Mouse (Mus musculus) neural tube, embryonic 15.5 days (tissue): ENCODE measurements around the gene Rab22a. TPM values are rescaled to one million over a fixed set of nuclear protein-coding genes. Genes with fewer than 3 reads are reported as not detected.

ENCODE experiments used
- ATAC-seq: fragments of 200-750 bp; cut with Nextera tagmentation; 2 replicates; pipeline ENCODE4 v1.8.0; 2017; ENCODE audit warnings: mild to moderate bottlenecking, moderate TSS enrichment, moderate library complexity; ENCODE audit not compliant: low FRiP score
- H3K27ac ChIP-seq: fragments of 300-500 bp; sonication (generic); replicated peaks from 2 replicates; pipeline ENCODE4 v1.5.1; 2015; ENCODE audit warnings: mild to moderate bottlenecking, inconsistent platforms
- H3K27me3 ChIP-seq: fragments of 300-500 bp; sonication (generic); replicated peaks from 2 replicates; pipeline ENCODE4 v1.6.1; 2015; ENCODE audit warnings: inconsistent platforms
- H3K36me3 ChIP-seq: fragments of 300-500 bp; sonication (generic); 2 replicates; pipeline ENCODE4 v1.6.1; 2015; ENCODE audit warnings: inconsistent platforms
- H3K4me1 ChIP-seq: fragments of 300-500 bp; sonication (generic); 2 replicates; pipeline ENCODE4 v1.6.1; 2015; ENCODE audit warnings: inconsistent platforms
- H3K4me2 ChIP-seq: fragments of 300-500 bp; sonication (generic); 2 replicates; pipeline ENCODE4 v1.6.1; 2015; ENCODE audit warnings: inconsistent platforms, mild to moderate bottlenecking, moderate library complexity
- H3K4me3 ChIP-seq: fragments of 300-500 bp; sonication (generic); replicated peaks from 2 replicates; pipeline ENCODE4 v1.5.1; 2015; ENCODE audit warnings: mild to moderate bottlenecking, inconsistent platforms
- H3K9ac ChIP-seq: fragments of 300-500 bp; sonication (generic); replicated peaks from 2 replicates; pipeline ENCODE4 v1.6.1; 2015; ENCODE audit warnings: mild to moderate bottlenecking, inconsistent platforms
- H3K9me3 ChIP-seq: fragments of 300-500 bp; sonication (generic); replicated peaks from 2 replicates; pipeline ENCODE4 v1.6.1; 2016; ENCODE audit warnings: inconsistent platforms
- WGBS: fragments of 180-500 bp; shearing (Covaris S2); methylation state at CpG from one replicate; pipeline ENCODE4 v1.1.7; 2015; ENCODE audit warnings: mixed read lengths; 5-methylcytosine and 5-hydroxymethylcytosine counted together
- polyA plus RNA-seq: library from polyadenylated mRNA; unstranded; fragments of >200 nt; fragmentation: Nextera tagmentation; extraction: Ambion mirVana; gene quantifications from 2 replicates; pipeline ENCODE4 v1.2.1, GENCODE M21; 2015

Gene Rab22a
- polyA plus RNA-seq, 1 experiment from 2014 or later: 30.9 TPM

- Histone ChIP-seq H3K9me3 (no peaks in the 10 kb centered on the region), H3K4me1 (no peaks in the 10 kb centered on the region; the same call in 1 of the 2 replicates), H3K27ac (no peak overlapping the region), H3K9ac (no peak overlapping the region), H3K4me3 (no peak overlapping the region), H3K4me2 (no peak overlapping the region), H3K27me3 (no peaks in the 10 kb centered on the region), H3K36me3 (no peaks in the 10 kb centered on the region)
- no peak for ATAC-seq
- WGBS: 16% methylated on average over 15 of the region's 15 CpGs
These were observed 65.6 kb downstream of the Rab22a start for GRCm38 (mm10) chr2:173724940-173725807.

GRCm38 (mm10) chr2:173725819-173726218 is 66.3 kb downstream of the Rab22a start:
- Histone ChIP-seq H3K27me3 (no peaks in the 10 kb centered on the region), H3K4me1 (peaks cover 4% of the 10 kb centered on the region), H3K9ac (no peak overlapping the region), H3K4me2 (no peak overlapping the region), H3K4me3 (no peak overlapping the region), H3K9me3 (no peaks in the 10 kb centered on the region), H3K27ac (no peak overlapping the region), H3K36me3 (no peaks in the 10 kb centered on the region)
- ATAC-seq: no peak
- 84% methylated on average over 4 of the region's 4 CpGs for WGBS

DNA sequence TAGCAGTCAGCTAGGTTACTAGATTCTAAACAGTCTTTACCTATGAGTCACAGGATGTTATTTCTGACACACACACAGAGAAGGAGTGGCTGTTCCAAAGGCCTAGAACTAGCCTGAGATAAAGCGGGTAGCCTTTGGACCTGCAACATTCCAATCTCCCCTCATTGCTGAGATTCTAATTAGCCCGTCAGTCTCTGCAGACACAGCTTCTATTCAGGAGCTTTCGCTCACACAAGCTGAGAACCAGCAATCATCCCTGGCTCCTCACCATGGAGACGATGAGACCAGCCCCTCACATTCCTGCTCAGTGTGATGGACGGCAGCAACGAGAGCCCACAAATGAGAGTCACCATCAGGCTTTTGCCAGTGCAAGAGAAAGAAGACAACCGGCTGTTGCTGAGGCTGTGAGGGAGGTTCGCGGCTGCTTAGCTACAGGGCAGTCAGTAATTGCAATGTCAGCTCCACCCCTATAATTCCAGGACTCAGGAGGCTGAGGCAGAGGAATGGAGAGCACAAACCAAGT is 70.9 kb downstream of the Rab22a start:
- H3K4me3 ChIP-seq: no peak overlapping the region
- H3K27ac ChIP-seq: 0 out of 2 replicates have a peak overlapping the region, but pooled peaks have one; percentile 34
- H3K27me3 ChIP-seq: no peaks in the 10 kb centered on the region
- H3K36me3 ChIP-seq: no peaks in the 10 kb centered on the region
- WGBS: 9% methylated on average over 9 of the region's 9 CpGs
- ATAC-seq: peak; percentile 40; the same call in 1 of the 2 replicates
- H3K9me3 ChIP-seq: no peaks in the 10 kb centered on the region
- H3K4me2 ChIP-seq: peak overlapping the region; percentile 20
- no peak overlapping the region for H3K9ac ChIP-seq
- peaks cover 7% of the 10 kb centered on the region for H3K4me1 ChIP-seq

GRCm38 (mm10) chr2:173734426-173734825 is 74.9 kb downstream of the Rab22a start:
- no peak overlapping the region for H3K4me3 ChIP-seq
- H3K27me3 ChIP-seq: no peaks in the 10 kb centered on the region
- no peak overlapping the region for H3K9ac ChIP-seq
- no peaks in the 10 kb centered on the region for H3K36me3 ChIP-seq
- no peak overlapping the region for H3K27ac ChIP-seq
- WGBS: 60% methylated on average over 2 of the region's 2 CpGs
- no peak overlapping the region for H3K4me2 ChIP-seq
- H3K4me1 ChIP-seq: peaks cover 23% of the 10 kb centered on the region
- H3K9me3 ChIP-seq: no peaks in the 10 kb centered on the region
- no peak for ATAC-seq

DNA sequence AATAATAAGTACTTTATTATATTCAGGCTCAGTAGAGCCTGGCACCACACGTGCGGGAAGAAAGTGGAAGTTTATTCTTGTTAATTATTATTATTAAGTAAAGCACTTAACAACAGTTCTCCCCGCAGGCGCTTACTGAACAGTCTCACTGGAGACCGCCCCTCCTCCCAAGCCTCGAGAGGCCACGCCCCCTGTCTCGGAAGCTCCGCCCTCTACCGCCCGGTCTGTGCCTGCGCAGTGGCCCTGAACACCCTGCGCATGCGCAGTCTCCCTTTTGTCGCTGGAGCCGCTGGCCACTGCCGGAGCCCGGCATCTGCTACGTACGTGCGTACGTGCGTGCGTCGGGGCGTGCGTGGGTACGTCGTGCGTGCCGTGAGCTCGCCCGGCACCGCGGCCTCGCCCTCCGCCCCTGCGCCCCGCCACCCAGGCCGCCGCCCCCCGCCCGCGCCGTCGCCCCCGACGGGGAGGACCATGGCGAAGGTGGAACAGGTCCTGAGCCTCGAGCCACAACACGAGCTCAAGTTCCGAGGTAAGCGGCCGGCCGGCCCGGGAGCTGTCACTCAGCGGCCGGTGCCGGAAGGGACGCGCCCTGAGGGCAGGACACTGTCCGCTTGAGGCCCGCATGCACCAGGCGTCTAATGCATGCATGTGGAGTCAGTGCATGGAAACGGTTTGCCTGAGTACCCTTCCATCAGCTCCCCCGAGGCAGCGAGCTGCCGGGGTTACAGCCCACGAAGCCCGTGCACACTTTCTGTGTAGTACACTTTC is 77.8 kb downstream of the Rab22a start, which contains the start of gene Vapb:
Gene Vapb (plus strand): TSS at position 290 of the 768 bp plus-strand sequence.
- Histone ChIP-seq H3K27ac (peak within 1 kb of the TSS; percentile 84), H3K9me3 (no peaks in the 10 kb centered on the region), H3K36me3 (no peaks in the 10 kb centered on the region), H3K4me2 (peak within 1 kb of the TSS; percentile 81), H3K4me1 (peaks cover 40% of the 10 kb centered on the region), H3K4me3 (peak within 1 kb of the TSS; percentile 87), H3K9ac (peak within 1 kb of the TSS; percentile 73), H3K27me3 (no peaks in the 10 kb centered on the region)
- ATAC-seq: peak; percentile 95
- WGBS: 1% methylated on average over 70 of the region's 70 CpGs

GRCm38 (mm10) chr2:173738232-173738631 is 78.7 kb downstream of the Rab22a start:
- peak overlapping the region; percentile 87 for H3K4me3 ChIP-seq
- no peaks in the 10 kb centered on the region for H3K9me3 ChIP-seq
- no peaks in the 10 kb centered on the region for H3K36me3 ChIP-seq
- no peaks in the 10 kb centered on the region for H3K27me3 ChIP-seq
- 84% methylated on average over 9 of the region's 9 CpGs for WGBS
- peak overlapping the region; percentile 81 for H3K4me2 ChIP-seq
- peaks cover 48% of the 10 kb centered on the region for H3K4me1 ChIP-seq
- no peak overlapping the region for H3K27ac ChIP-seq
- H3K9ac ChIP-seq: peak overlapping the region; percentile 73
- ATAC-seq: no peak

DNA sequence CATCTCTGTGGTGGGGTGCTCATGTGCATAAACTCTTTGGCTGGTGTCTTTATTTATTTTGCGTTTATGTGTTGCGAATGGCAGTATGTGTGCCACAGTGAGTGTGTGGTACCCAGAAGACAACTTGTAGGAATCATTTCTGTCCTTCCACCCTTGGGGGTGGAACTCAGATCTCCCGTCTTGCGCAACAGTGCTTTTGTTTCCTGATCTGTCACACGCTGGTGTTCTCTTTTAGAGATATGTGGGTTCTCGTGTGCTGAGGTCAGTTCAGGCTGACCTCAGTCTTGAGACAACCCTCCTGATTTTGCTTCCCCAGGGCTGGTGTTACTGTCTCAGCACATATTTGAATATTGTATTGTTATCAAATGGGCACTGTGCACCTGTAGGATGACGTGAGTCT is 79.5 kb downstream of the Rab22a start:
- Histone ChIP-seq H3K27ac (no peak overlapping the region), H3K27me3 (no peaks in the 10 kb centered on the region), H3K4me1 (peaks cover 48% of the 10 kb centered on the region), H3K9ac (no peak overlapping the region), H3K4me3 (no peak overlapping the region), H3K36me3 (no peaks in the 10 kb centered on the region), H3K9me3 (no peaks in the 10 kb centered on the region), H3K4me2 (peak overlapping the region; percentile 81)
- 91% methylated on average over 7 of the region's 7 CpGs for WGBS
- ATAC-seq: no peak

DNA sequence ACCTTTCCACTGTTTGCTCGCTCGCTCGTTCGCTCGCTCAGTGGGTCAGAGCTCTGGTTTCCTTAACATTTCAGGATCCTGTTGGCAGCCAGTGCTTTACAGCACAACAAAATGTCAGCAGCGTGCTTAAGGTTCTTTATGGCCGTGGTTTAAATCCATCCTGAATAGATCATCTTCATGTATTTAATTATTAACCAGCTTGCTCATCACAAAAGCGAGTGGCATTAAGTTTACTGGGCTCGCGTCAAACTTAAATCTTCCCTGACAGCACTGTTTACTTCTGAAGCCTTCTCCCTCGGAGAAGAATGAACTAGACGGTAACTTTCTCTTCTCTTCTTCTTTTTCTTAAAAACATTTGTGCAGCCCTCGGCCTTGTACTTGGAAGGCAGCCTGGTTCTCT is 82.5 kb downstream of the Rab22a start:
- H3K27ac ChIP-seq: peak overlapping the region; percentile 25; the same call in 1 of the 2 replicates
- no peak overlapping the region for H3K4me3 ChIP-seq
- 0 out of 2 replicates have a peak, but pooled peaks cover 8% of the 10 kb centered on the region for H3K36me3 ChIP-seq
- peaks cover 50% of the 10 kb centered on the region for H3K4me1 ChIP-seq
- H3K9ac ChIP-seq: no peak overlapping the region
- ATAC-seq: no peak
- 29% methylated on average over 13 of the region's 13 CpGs for WGBS
- H3K4me2 ChIP-seq: peak overlapping the region; percentile 2; the same call in 1 of the 2 replicates
- no peaks in the 10 kb centered on the region for H3K27me3 ChIP-seq
- no peaks in the 10 kb centered on the region for H3K9me3 ChIP-seq

DNA sequence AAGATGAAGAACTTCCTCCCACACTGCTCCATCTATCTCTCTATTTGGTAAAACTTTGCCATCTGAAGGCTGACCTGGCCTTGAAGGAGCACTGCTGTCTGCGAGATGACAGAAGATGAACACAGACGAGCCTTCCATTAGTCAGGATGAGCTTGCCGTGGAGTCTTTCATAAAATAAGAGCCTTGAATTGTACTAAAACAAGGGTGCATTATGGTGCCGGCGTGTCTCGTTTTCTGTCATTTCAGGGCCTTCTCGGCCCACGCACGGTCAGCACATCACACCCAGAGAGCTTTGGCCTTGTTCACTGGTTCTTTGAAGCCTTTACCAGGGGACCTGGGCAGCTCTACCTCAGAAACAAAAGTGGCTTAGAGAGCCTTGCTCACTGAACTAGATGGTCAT is 83.2 kb downstream of the Rab22a start:
- H3K27ac ChIP-seq: 0 out of 2 replicates have a peak overlapping the region, but pooled peaks have one; percentile 25
- no peak overlapping the region for H3K4me2 ChIP-seq
- H3K9ac ChIP-seq: no peak overlapping the region
- 0 out of 2 replicates have a peak, but pooled peaks cover 8% of the 10 kb centered on the region for H3K36me3 ChIP-seq
- ATAC-seq: no peak
- peaks cover 50% of the 10 kb centered on the region for H3K4me1 ChIP-seq
- no peak overlapping the region for H3K4me3 ChIP-seq
- H3K9me3 ChIP-seq: no peaks in the 10 kb centered on the region
- H3K27me3 ChIP-seq: no peaks in the 10 kb centered on the region
- WGBS: 59% methylated on average over 9 of the region's 9 CpGs

- Histone ChIP-seq H3K27ac (no peak overlapping the region), H3K9ac (no peak overlapping the region), H3K36me3 (0 out of 2 replicates have a peak, but pooled peaks cover 8% of the 10 kb centered on the region), H3K27me3 (no peaks in the 10 kb centered on the region), H3K4me2 (no peak overlapping the region), H3K4me1 (peaks cover 38% of the 10 kb centered on the region), H3K9me3 (no peaks in the 10 kb centered on the region), H3K4me3 (no peak overlapping the region)
- WGBS: 93% methylated on average over 7 of the region's 7 CpGs
- no peak for ATAC-seq
These were observed 84.7 kb downstream of the Rab22a start for GRCm38 (mm10) chr2:173744070-173744815.
